Mouse (Mus musculus) kidney, adult 18-20 months (tissue): ENCODE data around the gene Sntg2.
A peak's percentile ranks its signal among the peaks of the same experiment; 100 is the strongest.

Experiments used
- DNase-seq: peaks from one replicate; pipeline ENCODE4 v3.0.0; 2021

Sntg2 gene

GRCm38 (mm10) chr12:30272242-30272985, 100.8 kb downstream of the Sntg2 start:
- DNase-seq, result no peak

GRCm38 (mm10) chr12:30264206-30264605, 109.0 kb downstream of the Sntg2 start:
- no peak for DNase-seq

- DNase-seq, result no peak
Observed at GRCm38 (mm10) chr12:30261187-30261586, 112.0 kb downstream of the Sntg2 start.

- DNase-seq, result no peak
Observed at GRCm38 (mm10) chr12:30258641-30259040, 114.5 kb downstream of the Sntg2 start.

GRCm38 (mm10) chr12:30257664-30258063, 115.5 kb downstream of the Sntg2 start:
- DNase-seq, result no peak

- DNase-seq, result no peak
Observed at GRCm38 (mm10) chr12:30256207-30256606, 117.0 kb downstream of the Sntg2 start.

GRCm38 (mm10) chr12:30254581-30254980, 118.6 kb downstream of the Sntg2 start:
- DNase-seq, result no peak

- no peak for DNase-seq
Observed at GRCm38 (mm10) chr12:30252381-30252780, 120.8 kb downstream of the Sntg2 start.

GRCm38 (mm10) chr12:30251283-30251829, 121.8 kb downstream of the Sntg2 start:
- no peak for DNase-seq

GRCm38 (mm10) chr12:30249068-30249467, 124.1 kb downstream of the Sntg2 start:
- no peak for DNase-seq

GRCm38 (mm10) chr12:30246286-30246945, 126.8 kb downstream of the Sntg2 start:
- no peak for DNase-seq

GRCm38 (mm10) chr12:30244194-30244593, 129.0 kb downstream of the Sntg2 start:
- DNase-seq, result peak; percentile 5

GRCm38 (mm10) chr12:30240891-30241290, 132.3 kb downstream of the Sntg2 start:
- DNase-seq, result no peak

- no peak for DNase-seq
Observed at GRCm38 (mm10) chr12:30234940-30235339, 138.2 kb downstream of the Sntg2 start.

- DNase-seq, result no peak
Observed at GRCm38 (mm10) chr12:30228004-30228403, 145.2 kb downstream of the Sntg2 start.

GRCm38 (mm10) chr12:30226247-30226646, 146.9 kb downstream of the Sntg2 start:
- no peak for DNase-seq

GRCm38 (mm10) chr12:30216762-30217441, 156.3 kb downstream of the Sntg2 start:
- no peak for DNase-seq

- DNase-seq, result no peak
Observed at GRCm38 (mm10) chr12:30214761-30215160, 158.4 kb downstream of the Sntg2 start.

GRCm38 (mm10) chr12:30210388-30210787, 162.8 kb downstream of the Sntg2 start:
- no peak for DNase-seq

GRCm38 (mm10) chr12:30208527-30208926, 164.6 kb downstream of the Sntg2 start:
- no peak for DNase-seq

GRCm38 (mm10) chr12:30208087-30208486, 165.1 kb downstream of the Sntg2 start:
- DNase-seq, result no peak

GRCm38 (mm10) chr12:30204457-30204856, 168.7 kb downstream of the Sntg2 start:
- no peak for DNase-seq

- no peak for DNase-seq
Observed at GRCm38 (mm10) chr12:30202763-30203162, 170.4 kb downstream of the Sntg2 start.

GRCm38 (mm10) chr12:30201031-30201430, 172.1 kb downstream of the Sntg2 start:
- DNase-seq, result no peak
